Mouse (Mus musculus) spleen, adult 12 weeks (tissue): ENCODE measurements around the gene Irgc1.
A peak's percentile ranks its signal among the peaks of the same experiment; 100 is the strongest.
"Not testable (repeated sequence)": the region's sequence is repeated elsewhere in the genome, so short reads cannot be mapped to it uniquely, and the experiment has no call there.

Experiments
- DNase-seq: peaks from one replicate; pipeline ENCODE4 v3.0.0; 2022; ENCODE audit warnings: low spot score

Gene Irgc1

DNA sequence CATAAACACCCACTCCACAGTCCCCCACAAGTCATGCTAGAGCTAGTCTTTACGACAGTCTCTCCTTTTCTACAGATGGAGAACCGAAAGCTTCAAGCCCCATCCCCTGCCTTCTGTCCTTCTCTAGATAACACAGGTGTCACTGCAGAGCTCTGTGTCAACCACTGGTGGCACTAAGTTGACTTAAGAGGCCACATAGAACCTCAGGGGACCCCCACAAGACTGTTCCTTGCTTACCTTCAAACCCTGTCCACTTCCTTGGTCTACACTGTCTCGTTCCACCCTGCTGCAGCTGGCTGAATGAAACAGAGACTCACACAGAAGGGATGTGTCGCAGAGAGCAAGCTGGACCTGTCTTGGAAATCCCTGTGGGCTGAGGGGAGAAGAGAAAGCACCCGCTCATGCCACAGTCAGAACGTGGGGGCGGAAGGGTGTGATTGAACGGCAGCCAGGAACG lies at the start of gene Irgc1:
Gene Irgc1, minus strand, starts transcription at position 443 of the 457 bp plus-strand sequence.
- DNase-seq = peak; percentile 32

DNA sequence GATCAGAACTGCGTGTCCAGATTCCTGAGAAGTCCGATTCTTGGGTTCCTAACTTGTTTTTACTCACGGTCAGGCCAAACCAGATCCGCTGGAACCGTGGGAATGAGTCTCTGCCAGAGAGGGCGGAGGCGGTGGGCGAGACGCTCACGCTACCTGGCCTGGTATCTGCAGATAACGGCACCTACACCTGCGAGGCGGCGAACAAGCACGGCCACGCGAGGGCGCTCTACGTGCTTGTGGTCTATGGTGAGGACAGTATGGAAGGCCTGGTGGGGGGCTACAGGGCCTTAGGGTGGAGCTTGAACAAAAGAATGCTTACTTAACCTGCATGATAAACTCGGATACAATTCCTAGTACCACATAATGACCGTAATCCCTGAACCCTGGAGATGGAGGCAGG lies 49.4 kb upstream of the Irgc1 start:
- DNase-seq = peak; percentile 21

GRCm38 (mm10) chr7:24500929-24501328 lies 48.8 kb upstream of the Irgc1 start:
- DNase-seq = peak; percentile 29

- no peak for DNase-seq
Measured at GRCm38 (mm10) chr7:24499856-24500577, 47.9 kb upstream of the Irgc1 start.

- DNase-seq = no peak
Measured at GRCm38 (mm10) chr7:24488303-24488702, 36.2 kb upstream of the Irgc1 start.

DNA sequence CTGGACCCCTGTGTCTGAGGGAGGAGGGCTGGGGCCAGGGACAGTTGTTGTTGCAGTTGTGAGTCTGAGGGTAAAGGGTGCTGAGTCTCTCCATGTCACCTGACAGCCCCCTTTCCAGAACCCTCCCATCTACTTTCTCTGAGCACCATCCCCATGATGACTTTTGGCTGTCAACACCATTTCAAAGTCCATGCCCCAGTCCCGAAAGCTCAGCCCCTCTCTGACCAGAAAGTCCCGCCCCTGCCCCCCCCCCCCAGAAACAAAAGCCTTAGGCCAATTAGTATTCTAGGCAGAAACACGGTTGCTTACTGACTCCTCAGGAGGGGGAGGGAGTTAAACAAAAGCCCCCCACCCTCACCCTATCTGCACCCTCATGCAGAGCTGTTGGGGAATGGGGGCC lies 35.3 kb upstream of the Irgc1 start:
- no peak for DNase-seq

- no peak for DNase-seq
Measured at GRCm38 (mm10) chr7:24486654-24487130, 34.6 kb upstream of the Irgc1 start.

GRCm38 (mm10) chr7:24485481-24485880 lies 33.4 kb upstream of the Irgc1 start:
- no peak for DNase-seq

DNA sequence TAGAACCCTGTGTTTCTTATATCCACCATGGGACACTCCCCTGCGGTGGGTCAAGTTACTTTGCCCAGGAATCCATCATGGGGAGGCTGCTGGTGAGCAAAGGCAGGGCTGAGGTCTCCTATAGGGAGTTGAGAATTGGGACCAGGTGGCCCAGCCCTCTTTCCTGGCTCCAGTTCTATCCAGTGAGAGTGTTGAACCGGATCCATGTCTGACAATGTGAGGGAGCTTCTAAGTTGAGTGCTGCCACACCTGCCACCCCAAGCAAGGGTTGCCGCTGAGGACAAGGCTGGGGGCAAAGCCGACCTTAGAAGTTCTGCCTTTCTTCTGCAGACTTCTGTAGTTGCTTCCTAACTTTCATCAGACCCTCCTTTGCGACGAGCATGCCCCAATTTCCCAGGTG lies 31.2 kb upstream of the Irgc1 start:
- not testable (repeated sequence) for DNase-seq

DNA sequence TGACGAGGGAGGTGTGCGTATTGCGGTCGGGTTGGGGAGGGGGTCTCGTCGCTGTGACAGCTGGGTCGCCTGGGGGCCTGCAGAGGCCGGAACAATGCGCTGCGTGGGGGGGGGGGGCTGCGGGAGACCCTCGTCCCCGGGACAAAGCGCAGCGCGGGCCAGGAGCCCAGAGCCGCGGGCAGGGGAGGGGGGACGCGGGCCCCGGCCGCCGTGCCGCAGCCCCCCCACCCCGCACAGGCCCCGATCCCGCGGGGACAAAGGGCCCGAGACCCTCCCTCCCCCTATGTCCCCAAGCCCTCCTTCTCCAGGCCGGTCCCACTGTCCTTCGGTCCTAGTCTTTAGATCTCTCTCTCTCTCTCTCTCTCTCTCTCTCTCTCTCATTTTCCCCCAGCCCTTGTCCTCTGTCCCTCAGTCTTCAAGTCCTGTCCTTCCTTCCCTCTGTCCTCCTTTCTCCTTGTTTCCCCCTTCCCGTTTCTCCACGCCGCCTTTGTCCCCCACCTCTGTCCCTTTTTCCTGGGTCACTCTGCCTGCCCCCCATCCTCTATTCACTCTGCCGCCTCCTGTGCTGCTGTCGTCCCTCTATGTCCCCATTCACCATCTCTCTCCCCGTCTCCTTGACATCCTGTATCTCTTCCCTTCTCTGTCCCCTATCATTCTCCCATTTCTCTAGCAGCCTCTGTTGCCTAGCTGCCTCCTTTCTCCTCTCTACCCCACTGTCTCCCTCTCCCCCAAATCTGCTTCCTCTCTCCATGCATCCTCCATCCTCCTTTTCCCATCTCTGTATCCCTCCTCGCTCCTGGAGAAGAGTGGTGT lies 30.3 kb upstream of the Irgc1 start:
- DNase-seq = no peak

GRCm38 (mm10) chr7:24481474-24482207 lies 29.5 kb upstream of the Irgc1 start, which contains the start of gene Cadm4:
TSS of gene Cadm4 (plus strand) at chr7:24482023.
- DNase-seq = peak; percentile 68

- no peak for DNase-seq
Measured at GRCm38 (mm10) chr7:24480986-24481473, 28.9 kb upstream of the Irgc1 start.

DNA sequence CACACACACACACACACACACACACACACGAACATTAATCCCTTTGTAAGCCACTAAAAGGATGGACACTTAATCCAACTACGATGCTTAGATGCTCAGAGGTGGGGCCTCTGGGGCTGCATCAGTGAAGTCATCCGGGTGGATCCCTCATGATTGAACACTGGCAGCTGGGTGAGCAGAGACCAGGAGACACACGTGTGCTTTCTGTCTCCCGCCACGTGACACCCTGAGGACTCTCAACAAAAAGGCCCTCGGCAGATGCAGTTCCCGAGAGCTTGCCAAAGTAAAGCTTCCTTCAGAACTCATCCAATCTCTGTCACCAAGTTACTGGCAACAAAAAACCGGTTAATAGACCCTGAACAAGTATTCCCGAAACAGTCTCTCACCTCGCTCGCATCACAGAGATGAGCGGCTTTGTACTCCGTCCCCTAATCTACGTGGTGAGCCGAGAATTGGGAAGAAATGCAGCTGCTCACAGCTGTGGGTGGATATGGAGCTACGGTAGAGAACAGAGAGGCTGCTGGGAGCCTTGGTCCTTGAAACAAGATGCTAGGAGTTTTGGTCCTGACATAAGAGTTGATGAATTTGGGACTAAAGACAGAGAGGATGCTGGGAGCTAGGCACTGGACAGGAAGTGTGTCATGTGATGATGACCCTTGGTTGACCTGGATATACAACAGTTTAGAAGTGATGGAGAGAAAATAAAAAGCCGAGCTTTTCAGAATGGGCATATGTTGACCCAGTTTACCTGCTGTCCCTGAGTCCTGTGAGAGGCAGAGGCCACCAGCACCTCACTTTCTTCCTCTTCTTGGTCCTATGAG lies 28.2 kb upstream of the Irgc1 start:
- no peak for DNase-seq

DNA sequence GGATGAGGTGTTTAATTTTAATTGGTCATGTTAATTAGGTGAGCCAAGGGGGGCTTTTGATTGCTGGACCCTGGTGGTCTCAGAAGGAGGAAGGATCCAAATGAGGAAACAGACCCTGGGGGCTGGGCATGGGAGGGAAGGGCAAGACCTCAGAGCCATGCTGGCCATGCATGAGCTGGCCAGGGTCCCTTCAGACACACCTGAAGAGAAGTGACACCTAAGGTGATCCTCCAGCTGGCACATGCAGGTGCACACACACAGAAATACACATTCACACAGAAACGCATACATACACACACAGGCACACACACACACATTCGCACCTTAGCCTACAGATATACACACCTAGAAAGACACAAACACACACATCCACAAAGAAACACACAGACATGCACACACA lies 27.6 kb upstream of the Irgc1 start:
- no peak for DNase-seq

DNA sequence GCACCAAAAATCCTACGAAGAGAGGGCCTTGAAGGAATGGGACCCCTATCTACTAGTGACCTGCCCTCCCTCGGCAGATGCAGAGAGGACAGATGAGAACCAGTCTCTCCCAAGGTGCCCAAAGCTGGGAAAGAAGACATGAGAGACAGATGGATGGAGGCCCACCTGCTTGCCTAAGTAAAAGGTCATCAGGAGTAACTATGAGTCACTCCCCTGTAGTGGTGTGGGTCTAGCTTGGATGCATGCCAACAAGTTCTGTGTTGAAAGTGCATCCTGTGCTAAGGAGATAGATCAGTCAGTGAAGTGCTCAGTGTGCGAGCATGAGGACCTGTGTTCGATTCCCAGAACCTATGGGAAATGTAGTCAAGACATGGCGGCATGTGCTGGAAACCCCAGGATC lies 26.8 kb upstream of the Irgc1 start:
- DNase-seq = no peak

- DNase-seq = no peak
Measured at GRCm38 (mm10) chr7:24476856-24477255, 24.8 kb upstream of the Irgc1 start.

DNA sequence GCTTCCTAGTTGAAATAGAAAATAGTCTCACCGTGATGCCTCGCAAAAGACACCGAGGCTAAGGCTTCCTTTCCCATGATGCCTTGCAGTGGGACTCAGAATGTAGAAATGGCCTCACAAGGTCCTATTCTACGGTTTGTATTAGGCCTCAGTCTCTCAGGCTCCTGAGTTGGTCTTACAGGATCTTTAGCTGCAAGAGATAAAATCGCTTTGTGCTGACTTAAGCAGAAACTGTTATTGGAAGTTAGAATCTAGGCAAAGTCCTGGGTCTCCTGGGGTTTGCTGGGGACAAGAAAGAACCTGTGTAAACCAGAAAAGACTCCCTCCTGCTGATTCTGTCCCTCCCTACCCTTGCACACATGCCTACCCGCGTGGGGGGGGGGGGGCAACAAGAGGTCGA lies 24.2 kb upstream of the Irgc1 start:
- no peak for DNase-seq

- DNase-seq = no peak
Measured at GRCm38 (mm10) chr7:24474811-24475506, 22.9 kb upstream of the Irgc1 start.

DNA sequence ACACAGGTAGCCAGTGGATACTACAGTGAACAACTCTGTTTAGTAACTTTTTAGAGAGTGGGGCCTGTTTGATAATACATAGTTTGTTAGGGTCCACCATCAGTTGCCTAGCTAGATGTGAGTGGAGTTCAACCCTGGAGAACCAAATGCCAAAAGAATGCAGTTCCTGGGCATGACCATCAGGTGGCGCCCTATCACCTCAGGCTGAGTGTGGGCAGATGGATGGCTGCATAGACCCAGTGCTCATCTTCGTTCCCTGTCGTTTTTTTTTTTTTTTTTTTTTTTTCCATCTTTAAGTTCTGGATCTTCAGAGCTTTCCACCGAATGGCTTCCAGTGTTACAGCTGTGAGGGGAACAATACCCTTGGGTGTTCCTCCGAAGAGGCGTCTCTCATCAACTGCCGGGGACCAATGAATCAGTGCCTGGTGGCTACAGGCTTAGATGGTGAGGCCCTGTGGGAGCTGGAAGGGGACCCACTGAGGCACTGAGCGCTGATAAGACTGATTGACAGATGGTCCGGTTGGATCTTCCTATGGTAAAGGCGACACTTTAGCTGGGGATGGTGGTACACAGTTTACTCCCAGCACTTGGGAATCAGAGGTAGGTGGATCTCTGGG lies 21.9 kb upstream of the Irgc1 start:
- DNase-seq = peak; percentile 39

- DNase-seq = no peak
Measured at GRCm38 (mm10) chr7:24472937-24473336, 20.8 kb upstream of the Irgc1 start.
